Mouse (Mus musculus) urinary bladder, postnatal 10 days (tissue): ENCODE measurements around the gene Iba57.

ENCODE experiments used
- DNase-seq: peaks from one replicate; pipeline ENCODE4 v3.0.0; 2022; ENCODE audit warnings: low spot score

Iba57 gene

DNA sequence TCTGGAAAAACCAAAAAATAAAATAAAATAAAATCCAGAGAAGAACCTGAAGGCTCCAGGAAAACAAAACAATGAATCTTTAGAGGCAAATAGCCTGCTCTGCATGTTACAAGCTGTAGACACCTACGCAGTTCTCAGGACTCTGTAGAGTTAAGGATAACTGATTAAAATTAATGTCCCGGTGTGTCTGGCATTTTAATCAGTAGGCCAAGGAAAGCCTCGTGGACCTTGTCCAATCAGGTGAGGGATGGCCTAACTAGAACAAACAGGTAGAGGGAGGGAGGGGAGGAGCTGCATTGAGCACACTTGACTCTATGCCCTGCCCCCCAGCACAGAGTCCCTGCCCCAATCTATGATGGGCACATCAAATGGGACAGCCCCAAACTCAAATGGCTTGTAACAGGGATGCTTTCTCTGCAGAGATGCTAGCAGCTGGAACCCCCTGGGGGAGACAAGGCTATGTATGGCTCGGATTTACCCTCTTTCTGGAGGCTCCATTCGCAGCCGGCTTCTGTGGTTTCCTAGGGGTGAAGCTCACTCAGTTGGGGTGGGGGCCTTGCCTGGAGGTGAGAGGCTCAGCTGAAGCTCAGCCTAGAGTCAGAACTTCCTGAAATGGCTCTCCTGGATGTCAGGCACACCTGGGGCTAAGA is 10.8 kb upstream of the Iba57 start:
- no peak for DNase-seq

DNA sequence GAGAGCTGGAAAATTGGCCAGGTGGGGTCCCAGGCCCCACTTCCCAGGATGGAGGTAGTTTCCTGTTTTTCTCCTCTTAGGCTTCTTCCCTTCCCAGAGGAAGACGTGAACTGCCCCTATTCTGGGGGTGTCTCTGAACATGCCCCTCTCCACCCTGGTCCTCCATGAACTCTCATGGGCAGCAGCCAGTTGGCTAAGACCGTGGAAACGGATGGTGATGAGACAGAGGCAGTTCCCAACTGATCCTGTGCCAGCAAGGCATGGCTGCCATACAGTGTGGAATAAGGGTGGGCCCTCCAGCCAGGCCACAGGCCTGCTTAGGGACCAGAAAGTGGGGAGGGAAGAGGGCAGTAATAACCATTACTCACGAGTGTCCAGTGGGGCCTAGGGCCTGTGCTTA is 7.0 kb upstream of the Iba57 start:
- DNase-seq, result no peak

DNA sequence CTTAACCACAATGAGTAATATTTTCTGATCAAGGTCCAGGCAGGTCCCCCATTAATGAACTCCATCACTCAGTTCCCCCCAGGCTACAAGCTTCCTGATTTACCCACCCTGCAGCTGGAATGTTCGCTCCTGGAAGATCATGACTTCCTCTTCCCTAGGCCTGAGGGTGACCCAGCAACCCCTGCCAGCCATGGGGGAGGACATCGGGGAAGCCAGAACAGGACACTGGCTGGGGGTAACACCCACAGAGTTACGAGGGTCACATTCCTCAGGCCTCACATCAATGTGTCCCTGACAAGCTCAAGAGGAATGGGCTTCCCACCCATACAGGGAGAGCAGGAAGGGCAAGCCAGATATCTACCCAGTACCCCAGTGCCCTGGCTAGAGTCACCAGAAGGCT is 6.3 kb upstream of the Iba57 start:
- DNase-seq, result no peak

DNA sequence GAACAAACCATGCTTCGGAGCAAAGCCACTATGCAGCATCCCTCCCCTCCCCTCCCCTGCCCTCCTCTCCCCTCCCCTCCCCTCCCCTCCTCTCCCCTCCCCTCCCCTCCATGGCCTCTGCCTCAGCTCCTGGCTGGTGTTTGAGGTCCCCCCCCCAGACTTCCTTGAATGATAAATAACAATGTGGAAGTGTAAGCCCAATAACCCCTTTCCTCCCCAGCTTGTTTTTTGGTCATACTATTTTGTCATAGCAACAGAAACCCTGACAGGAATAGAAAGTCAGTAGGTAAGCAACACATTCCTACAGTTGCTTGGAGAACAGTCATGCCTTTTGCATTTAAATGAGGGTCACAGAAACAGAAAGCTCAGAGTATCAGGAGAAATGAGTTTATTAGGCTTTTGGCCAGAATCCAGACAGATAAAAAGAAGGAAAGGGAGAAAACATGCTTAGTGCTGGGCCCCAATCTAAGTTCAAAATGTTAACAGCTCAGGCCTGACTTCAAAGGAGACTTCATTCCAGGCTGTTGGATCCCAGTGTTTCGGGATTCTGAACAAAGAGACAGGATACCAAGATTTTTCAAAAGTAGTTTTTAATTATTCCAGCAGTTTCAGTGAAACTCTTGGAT is 2.2 kb upstream of the Iba57 start:
- no peak for DNase-seq

DNA sequence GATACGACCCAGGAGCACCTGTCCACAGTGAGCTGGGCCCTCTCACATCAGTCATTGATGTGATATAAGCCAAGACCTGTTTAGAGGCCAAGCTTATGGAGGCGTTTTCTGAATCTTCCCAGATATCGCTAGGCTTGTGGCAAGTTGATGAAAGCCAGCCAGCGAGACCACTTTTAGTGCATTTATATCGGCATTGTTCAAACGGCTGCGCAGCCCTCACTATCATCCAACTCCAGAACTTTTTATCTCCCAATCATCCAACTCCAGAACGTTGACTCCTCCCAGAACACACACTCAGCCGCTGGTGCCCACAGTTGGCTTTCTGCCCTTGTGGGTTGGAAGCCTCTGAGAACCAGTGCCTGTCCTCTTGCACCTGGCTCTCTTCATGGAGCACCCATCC is 845 bp upstream of the Iba57 start:
- no peak for DNase-seq

DNA sequence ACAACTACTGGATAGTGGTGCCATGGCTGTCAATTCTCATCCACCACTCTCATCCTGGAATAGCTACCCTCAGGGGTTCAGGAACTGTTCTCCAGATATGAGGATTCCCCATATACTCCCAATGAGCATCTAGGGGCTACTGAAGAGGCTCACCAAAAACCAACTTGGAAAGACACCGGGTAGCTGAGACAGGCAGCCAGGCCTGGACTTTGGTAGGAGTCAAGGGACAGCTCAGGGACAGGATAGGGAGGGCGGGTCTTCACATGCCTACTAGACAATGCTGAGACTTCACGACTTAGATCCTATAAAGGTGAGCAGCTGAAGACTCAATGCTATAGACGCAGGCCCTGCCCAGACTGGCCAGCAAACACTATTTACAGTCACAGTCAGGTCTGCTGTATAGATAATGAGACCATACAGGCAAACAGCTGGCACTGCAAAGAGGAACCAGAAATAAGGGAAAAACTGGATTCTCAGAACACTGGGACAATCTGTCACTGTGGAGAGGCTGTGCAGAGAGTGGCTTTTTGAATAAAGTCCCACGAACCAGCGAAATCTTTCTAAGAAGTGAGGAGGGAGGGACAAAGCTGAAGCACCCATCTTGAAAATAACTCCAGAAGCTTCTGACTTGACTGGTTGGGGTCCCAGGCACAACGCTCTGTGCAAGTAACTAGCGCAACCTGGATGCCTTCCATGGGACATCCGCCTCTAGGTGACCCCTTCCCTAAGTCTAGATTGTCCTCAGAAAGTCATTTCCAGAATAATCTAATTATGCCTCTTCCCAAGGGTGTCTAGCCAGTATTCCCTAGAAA is 890 bp downstream of the Iba57 start:
- no peak for DNase-seq

DNA sequence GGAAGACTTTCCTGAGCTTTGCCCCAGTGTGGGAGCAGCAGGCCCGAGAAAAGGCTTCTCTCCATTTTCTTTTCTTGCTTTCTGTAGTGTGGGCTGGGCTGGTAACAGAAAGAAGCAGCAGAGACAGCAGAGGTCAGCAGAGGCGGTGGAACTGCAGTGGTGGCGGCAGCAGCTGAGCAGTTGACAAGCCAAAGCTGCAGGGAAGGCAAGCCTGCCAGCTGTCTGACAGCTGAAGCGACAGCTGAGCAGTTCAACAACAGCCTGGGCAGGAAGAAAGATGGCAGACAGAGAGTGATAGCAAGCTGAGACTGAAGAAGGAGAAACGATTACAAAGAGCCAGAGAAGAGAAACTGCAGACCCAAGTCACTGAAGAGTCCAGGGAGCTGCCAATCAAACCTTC is 2.1 kb downstream of the Iba57 start:
- no peak for DNase-seq

DNA sequence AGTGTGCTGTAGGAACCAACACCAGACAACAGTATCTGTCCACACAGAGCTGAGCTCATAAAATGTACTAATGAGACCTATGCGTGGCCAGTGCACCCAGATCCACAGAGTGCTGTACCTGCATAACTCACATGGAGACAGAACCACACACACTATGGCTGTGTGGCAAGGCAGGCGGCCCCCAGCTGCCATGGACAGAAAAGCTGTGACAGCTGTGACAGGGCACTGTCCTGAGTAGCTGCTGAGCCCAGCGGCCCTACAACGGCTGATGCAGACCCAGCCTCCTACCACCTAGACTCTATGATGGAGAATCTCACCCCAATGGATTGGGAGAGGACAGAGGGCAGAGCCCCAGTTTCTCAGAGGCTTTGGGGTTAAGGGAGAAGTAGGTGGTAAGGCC is 4.0 kb downstream of the Iba57 start:
- no peak for DNase-seq

DNA sequence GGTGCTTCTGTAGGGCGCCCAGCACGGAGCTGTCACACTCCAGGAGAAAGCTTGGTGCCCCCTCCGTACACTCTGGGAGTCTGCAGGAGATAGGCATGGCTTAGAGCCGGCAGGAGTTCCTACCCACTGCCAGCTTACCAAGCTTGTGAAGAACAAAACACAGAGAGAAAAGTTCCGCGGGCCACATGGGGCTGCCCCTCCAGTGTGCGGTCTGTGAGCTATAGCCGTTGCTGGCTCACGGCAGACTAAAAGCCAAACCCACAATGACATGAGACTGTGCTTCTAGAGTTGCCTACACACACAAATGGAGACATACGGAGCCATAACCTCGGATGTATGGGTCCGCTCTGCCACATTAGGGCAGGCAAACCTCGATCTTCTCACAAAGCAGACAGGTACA is 4.4 kb downstream of the Iba57 start:
- DNase-seq, result no peak

DNA sequence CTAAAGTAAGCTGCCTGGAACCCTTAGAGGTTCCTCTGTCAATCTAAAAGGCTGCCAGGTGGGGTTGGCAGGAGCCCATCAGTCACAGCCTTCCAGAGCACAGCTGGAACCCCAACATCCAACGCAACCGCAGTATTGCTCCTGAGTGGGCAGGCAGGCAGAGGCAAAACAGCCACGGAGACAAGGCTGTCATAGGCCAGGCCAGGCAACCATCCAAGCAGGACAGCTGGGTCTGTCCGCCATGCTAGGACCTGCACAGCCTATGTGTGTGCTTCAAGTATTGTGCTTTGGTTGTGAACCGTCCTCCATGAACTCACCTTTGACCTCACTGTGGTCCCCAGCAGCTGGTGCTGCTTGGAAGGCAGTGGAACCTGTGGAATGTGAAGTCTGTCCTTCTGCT is 7.6 kb downstream of the Iba57 start:
- no peak for DNase-seq

DNA sequence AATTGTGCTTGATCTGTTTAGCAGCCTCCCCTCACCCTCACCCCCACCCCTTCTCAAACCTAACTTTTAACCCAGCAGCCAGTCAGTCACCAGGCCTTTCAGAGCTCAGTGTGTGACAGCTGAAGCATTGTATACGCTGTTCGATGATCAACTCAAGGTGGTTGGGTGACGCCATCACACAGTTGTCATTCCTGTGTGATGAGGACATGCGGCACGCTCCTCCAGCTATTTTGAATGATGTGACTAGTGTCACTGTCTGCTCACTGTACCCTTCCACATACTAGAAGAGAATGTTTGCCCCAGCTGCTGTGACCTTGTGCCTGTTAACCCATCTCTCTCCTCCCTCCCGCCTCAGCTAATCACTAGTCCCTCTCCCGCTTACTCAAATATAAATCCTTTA is 9.3 kb downstream of the Iba57 start:
- no peak for DNase-seq

DNA sequence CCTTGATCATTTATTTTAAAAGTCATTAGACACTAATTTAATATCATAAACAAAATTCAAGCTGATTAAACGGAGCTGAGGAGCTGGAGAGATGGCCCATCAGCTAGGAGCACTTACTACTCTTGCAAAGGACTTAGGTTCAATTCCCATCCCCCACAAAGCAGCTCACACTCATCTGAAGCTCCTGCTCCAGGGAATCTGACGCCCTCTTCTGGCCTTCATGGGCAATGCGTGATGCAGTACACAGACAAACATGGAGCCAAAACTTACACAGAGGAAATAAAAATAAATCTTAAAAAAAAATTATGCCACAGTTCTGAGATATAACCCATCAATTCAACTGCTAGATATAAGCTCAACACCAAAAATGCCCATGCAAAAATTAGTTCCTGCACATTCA is 11.8 kb downstream of the Iba57 start:
- DNase-seq, result no peak

DNA sequence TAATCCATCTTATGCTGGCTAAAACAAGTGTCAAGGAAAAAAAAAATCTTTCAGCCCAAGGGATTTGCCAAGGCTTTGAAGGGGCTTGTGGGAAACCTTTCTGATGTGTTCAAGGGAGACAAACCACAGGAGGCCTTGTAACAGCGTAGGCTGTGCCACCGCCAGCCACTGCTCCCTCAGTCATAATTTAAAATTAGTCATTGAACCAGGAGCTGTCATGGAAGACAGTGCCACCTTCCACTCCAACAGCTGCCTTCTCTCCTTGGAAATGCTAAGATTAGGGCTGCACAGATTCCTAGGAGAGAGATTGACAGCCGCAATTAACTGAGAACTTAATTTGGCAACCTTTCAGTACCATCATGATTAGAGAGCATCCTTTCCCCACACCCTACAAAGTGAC is 14.2 kb downstream of the Iba57 start:
- no peak for DNase-seq

DNA sequence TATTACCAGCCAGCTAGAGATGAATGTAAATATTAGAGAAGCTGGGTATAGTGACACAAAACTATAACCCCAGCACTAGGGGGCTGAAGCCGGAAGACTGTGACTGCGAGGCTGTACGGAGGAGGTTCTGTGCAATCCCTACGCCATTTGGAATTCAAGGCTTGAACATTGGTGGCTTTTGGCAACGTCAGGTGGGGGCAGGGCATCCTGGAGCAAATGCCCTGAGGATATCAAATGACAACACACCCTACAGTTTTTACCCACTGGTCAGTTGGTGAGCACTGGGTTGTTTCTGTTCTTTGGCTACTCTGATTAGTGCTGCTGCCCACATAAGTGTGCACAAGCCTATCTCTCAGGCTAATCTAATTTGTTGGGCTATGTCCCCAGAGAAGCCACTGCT is 20.6 kb downstream of the Iba57 start:
- no peak for DNase-seq

DNA sequence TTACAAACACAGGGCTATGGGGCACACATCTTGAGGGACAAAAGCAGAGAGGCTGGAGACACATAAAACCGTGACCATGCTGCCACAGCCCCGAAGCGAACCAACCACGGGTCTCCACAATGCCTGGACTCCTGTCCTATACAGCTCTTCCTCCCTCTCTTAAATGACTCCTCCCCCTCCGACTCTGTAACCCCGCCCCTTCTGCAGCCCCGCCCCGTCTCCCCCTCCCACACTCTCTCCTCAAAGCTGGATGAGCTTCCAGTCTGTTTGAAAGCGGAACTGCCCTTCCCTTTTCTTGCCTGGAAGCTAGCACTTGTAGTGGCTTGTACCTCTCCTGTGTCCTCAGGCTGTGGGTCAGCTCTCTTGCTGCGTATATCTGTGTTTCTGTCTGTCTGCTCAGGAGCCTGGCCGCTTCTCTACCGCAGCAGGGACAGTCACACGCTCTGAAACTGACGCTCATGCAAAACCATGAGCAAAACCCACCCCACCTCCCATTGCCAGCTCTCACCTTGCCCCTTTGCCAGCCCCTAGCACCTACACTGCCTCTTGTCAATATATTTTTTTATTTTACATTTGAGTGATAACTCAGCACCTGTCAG is 21.7 kb downstream of the Iba57 start:
- DNase-seq, result no peak

DNA sequence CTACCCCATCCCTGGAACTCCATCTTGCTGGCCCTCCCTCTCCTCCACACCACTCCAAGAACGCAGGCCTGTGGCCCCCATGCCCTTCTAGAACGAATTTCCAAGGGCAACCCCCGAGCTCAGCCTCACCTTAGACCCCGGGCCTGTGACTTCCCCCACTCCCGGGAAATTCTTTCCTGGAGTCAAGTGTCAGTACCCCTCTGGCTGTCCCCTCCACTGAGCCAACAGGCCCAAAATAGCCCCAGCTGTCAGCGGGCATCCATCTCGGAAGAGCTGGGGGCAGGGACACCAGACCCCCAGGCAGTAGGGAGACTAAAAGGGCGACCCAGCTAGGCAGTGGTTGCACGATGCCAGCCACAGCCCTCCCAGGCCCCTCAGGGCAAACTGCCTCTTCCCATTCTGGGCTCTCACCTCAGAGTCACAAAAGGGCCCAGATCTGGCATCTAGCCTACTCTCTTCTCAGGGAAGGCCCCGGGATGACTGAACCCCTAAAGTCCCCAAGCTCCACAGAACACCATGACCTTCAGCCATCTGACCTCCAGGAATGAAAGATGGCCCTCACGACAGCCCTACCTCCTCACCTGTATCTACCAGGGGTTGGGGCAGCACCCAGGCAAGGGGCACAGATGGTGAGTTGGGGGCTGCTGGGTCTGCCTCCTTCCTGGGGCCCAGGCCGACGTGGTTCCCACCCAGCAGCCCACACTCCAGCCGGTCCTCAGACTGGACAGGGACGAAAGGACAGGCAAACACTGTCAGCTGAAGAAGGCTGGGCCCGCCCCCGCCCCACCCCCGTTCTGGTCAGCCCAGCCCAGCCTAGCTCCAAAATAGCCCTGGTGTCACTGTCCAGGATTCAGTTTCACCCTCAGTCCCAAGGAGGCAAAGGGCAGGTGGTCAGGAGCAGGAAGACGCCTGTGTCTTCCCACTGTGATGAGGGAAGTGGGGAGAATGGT is 24.7 kb downstream of the Iba57 start:
- DNase-seq, result no peak

DNA sequence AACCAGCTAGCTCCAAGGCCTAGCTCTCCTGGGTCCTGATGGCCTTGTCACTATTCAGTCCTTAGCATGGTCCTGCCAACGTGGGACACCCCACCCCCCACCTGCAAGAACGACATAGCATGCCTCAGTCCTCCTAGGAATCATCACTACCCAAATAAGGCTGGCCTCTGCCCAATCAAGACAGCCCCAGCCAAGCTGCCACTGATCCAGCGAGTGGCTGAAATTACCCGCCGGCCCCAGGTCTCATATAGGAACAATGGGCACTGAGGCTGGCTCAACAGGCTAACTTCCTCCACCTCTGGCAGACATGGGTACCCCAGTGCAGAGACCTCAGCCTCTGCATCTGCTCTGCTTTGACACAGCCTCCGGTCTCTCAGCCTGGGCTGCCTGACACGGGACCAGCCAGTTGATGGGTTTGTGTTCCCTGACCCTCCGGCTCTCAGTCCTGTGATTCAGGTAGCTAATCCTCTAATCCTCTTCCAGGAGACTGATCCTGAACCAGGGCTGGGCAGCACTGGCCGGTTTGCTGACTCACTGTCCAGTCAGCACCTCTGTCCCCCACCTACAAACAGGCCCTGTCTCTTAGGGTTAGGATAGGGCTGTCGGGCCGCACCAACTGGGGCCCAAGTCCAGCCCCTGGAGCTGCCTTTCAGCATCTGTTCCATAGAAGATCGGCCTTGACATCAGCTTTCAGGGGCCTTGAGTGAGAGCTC is 26.4 kb downstream of the Iba57 start:
- DNase-seq, result no peak

DNA sequence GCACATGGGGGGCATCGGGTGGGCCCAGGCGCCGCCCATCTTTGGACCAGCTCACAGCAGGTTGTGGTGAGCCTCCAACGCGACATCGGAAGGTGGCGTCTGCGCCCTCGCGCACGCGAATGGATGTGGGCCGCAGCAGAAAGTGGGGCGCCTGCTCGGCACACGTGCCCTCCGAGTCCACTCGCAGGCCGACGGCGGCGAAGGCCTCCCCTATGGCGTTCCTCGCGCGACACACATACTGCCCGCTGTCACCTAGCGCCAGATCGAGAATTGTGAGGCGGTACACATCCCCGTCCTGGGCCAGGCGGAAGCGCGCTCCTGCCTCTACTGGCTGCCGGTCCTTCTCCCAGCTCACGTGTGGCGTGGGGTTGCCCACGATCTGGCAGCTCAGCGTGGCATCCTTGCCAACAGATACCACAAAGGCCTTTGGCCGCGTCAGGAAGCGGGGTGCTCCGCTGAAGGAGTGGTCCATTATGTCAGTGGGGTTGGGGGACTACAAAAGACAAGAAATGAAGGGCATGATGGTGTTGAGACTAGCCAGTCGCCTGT is 27.6 kb downstream of the Iba57 start, which contains the start of gene Obscn:
TSS of gene Obscn (minus strand) at position 499 of the 549 bp plus-strand sequence.
- no peak for DNase-seq

DNA sequence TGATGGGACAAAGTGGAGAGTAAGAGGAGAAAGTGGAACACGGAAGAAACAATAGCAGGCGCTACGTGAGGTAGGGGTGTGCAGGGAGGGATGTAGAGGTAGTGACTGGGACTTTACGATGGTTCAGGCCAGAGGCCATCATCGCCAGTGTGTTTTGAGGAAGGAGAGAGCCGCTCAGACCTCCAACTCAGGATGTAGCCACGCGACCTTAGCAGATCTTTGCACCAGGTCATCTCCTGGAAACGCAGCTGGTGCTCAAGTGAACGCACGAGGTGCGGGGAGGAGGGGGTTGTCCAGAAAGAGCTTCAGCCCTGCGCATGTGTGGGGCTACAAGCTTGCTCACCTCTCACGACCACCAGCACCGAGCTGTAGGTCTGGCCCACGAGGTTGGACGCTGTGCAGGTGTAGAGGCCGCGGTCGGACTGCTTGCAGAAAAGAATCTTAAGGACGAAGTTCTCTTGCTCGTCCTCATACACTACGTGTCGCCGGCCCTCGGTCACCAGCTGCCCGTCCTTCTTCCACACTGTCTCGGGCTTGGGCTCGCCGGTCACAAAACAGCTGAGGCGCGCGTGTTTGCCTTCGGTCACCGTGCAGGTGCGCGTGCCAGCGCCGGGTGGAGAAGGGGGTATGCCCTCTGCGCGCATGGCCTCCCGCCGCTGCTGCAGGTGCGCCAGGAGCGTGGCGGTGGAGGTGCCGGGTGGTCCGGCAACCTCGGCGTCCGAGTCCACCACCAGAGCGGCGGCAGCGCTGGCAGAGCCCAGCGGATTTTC is 28.3 kb downstream of the Iba57 start:
- DNase-seq, result no peak

DNA sequence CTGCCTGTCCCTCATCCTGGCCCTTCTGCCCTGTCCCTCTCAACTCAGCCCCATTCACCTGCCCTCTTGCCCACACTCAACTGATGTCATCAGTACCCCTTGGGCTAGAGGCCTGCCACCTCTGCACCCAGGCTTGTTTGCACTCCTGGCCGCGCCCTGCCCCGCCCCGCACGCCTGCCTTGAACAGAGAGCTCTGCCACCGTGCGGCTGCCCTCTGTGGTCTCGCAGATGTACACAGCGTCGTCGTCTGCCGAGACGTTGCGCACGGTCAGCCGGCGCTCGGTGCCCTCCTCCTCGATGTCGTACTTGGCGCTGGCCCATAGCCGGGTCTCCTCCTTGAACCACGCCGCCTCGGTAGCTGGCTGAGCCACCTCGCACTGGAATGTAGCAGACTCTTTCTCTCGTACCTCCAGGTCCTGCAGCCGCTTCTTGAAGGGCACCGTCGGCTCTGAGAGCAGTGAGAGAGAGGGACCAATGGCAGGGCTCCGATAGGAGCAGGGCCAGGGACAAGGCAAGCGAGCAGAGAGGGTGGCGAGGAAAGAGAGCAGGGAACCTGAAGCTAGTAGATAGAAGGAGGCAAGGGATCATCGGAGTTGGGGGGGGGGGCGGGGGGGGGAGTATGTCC is 29.1 kb downstream of the Iba57 start:
- no peak for DNase-seq
